Mouse (Mus musculus): ENCODE data around the gene Aars2.

Gene Aars2

DNA sequence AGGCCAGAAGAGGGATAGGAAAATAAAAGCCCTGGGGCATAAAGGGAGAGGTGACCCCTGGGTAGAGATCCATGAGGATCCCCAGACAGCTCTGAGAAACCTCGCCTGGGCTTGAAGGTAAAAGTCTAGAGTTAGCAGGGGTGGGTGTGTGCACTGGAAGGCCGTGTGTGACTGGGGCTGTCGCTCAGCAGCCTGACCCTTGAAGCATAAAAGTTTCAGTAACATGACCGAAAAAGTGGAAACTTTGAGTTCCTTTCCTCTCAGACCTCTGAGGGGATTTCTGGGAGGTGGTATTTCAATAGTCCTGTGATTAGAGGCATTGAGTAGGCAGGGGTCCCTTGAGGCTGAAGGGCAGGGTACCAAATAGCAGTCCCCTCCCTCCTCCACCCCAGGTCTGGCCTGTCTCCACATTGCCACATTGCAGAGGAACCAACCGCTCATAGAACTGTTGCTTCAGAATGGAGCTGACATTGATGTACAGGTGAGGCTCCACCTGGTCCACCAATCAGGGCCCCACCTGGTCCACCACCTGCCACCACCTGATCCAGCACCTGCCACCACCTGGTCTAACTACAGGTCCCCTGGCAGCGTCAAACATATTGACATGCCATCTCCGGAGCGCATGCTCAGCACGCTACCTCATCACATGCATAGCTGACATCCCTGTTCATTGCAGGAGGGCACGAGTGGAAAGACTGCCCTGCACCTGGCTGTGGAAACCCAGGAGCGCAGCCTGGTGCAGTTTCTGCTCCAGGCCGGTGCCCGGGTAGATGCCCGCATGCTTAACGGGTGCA lies 53.3 kb downstream of the Aars2 start:
- DNase-seq = no peak

GRCm38 (mm10) chr17:45563216-45563615 lies 56.6 kb downstream of the Aars2 start:
- DNase-seq = no peak

- DNase-seq = peak; percentile 91 to 92
These were observed 57.3 kb downstream of the Aars2 start, which contains the start of gene Slc35b2 for GRCm38 (mm10) chr17:45563655-45564530. Slc35b2 (plus strand) TSS chr17:45563874.

- DNase-seq = no peak
These were observed 58.0 kb downstream of the Aars2 start for GRCm38 (mm10) chr17:45564531-45565084.

DNA sequence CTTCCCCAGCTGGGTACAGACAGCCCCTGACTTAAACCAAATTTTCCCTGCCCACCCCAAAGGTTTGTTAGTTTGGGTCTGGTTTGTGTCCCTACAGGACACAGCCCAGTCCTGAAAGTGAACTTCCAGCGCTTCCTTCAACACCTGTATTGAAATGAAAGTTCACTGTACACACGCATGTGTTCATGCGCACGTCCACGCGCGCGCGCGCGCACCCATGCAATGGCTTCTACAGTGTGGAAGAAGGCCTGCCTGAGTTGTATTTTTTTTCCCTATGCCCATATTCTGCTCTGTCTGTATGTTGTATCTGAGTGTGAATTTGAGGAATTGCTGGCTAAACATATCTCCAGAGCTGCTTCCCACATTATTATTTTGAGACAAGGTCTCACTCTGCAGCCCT lies 58.5 kb downstream of the Aars2 start:
- DNase-seq = no peak

DNA sequence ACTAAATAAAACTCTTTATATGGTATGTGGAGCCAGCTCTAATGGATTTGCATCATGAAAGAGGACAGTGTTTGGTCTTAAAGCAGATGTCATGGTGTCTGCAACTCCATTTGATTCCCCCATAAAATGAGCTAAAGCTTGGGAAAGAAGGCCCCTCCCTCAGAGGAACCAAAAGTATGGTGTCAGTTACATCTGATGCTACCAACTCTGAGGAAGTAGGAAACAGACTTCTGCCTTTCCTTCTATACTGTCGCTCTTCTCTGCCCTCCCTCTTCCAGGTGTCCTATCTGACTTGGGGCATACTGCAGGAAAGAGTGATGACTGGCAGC lies 59.4 kb downstream of the Aars2 start:
- no peak for DNase-seq

GRCm38 (mm10) chr17:45566360-45567161 lies 59.9 kb downstream of the Aars2 start:
- DNase-seq = no peak

DNA sequence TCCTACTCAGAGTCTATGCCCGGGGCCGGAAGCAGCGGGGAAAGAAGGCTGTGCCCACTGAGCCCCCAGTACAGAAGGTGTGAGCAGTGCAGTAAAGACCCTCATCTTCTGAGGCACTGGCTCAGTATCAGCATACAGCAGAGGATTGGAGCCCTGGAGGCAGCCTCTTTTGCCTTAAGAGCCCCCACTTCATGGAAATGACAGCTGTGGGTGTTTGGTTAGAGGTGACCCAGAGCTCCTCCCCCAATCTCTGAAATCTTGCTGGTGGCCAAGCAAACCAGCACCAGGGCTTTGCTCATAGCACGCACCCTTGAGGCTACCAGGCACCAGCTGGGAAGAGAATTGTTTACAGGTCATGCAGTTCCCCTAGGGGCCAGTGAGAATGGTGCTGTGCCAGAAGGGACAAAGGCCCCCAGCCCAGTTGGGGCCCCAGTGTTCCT lies 60.5 kb downstream of the Aars2 start:
- no peak for DNase-seq

DNA sequence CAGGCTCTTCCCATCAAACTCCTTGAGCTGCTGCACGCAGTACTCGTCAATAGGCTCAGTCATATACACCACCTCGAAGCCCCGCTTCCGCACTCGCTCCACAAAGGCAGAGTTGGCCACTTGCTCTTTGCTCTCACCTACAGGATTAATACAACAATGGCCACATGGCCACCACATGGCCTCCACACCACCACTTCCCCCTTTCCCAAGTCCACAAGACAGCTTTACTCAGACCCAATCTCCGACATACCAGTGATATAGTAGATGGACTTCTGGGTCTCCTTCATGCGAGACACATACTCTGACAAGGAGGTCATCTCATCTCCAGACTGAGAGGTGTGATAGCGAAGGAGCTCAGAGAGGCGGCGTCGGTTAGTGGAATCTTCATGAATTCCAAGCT lies 62.3 kb downstream of the Aars2 start:
- DNase-seq = no peak

DNA sequence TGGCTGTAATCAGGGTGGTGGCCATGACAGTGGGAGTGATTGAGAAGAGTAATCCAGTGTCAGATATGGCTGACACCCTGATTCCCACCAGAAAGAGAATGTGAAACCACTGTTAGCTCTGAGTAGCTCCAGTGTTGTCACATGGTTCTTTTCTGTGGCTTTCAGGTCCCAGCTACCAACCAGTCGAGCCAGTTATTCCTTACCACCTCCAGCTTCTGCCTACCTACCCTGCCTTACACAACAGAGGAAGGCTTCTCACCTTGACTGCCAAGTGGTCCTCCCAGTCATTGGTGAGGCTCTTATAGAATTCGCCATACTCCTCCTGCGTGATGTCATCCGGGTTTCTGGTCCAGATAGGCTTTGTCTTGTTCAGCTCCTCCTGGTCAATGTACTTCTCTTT lies 63.4 kb downstream of the Aars2 start:
- DNase-seq = no peak

All from kidney, adult 8-10 months (tissue).